Mouse (Mus musculus) limb, embryonic 14.5 days (tissue): ENCODE results near the gene Arhgef38. TPM values are rescaled to one million over a fixed set of nuclear protein-coding genes. Genes with fewer than 3 reads are reported as not detected.

Experiments used
- ATAC-seq: fragments of 200-750 bp; cut with Nextera tagmentation; 2 replicates; pipeline ENCODE4 v1.8.0; 2017; ENCODE audit warnings: low read depth, moderate number of reproducible peaks, moderate TSS enrichment; ENCODE audit not compliant: low FRiP score
- DNase-seq: peaks from one replicate; pipeline ENCODE4 v3.0.0-alpha.2; 2015; ENCODE audit warnings: low spot score
- H3K27ac ChIP-seq: fragments of 300-500 bp; sonication (generic); replicated peaks from 2 replicates; pipeline ENCODE4 v1.5.1; 2014; ENCODE audit warnings: low read depth, mild to moderate bottlenecking, low read length, moderate library complexity, mixed read lengths
- H3K27me3 ChIP-seq: fragments of 300-500 bp; sonication (generic); 2 replicates; pipeline ENCODE4 v1.6.1; 2014; ENCODE audit warnings: low read length, mixed read lengths; ENCODE audit not compliant: control insufficient read depth, insufficient read depth
- H3K36me3 ChIP-seq: fragments of 300-500 bp; sonication (generic); 2 replicates; pipeline ENCODE4 v1.6.1; 2014; ENCODE audit warnings: mild to moderate bottlenecking, low read length, moderate library complexity, mixed read lengths; ENCODE audit not compliant: control insufficient read depth, insufficient read depth
- H3K4me1 ChIP-seq: fragments of 300-500 bp; sonication (generic); 2 replicates; pipeline ENCODE4 v1.6.1; 2014; ENCODE audit warnings: antibody characterized with exemption, low read length, mixed read lengths; ENCODE audit not compliant: control insufficient read depth, insufficient read depth
- H3K4me2 ChIP-seq: fragments of 300-500 bp; sonication (generic); replicated peaks from 2 replicates; pipeline ENCODE4 v1.6.1; 2014; ENCODE audit warnings: low read depth, mild to moderate bottlenecking, low read length, moderate library complexity; ENCODE audit not compliant: severe bottlenecking
- H3K4me3 ChIP-seq: fragments of 300-500 bp; sonication (generic); replicated peaks from 2 replicates; pipeline ENCODE4 v1.5.1; 2014; ENCODE audit warnings: low read length
- H3K9ac ChIP-seq: fragments of 300-500 bp; sonication (generic); 2 replicates; pipeline ENCODE4 v1.6.1; 2014; ENCODE audit warnings: mild to moderate bottlenecking, low read depth, low read length, moderate library complexity; ENCODE audit not compliant: severe bottlenecking
- H3K9me3 ChIP-seq: fragments of 300-500 bp; sonication (generic); 2 replicates; pipeline ENCODE4 v1.6.1; 2016; ENCODE audit warnings: low read length; ENCODE audit not compliant: control insufficient read depth
- POLR2A ChIP-seq: fragments of 200-500 bp; IDR thresholded peaks from 2 replicates; pipeline ENCODE4 v1.8.0; 2012; ENCODE audit warnings: inconsistent platforms, mild to moderate bottlenecking, moderate library complexity, borderline replicate concordance; ENCODE audit not compliant: insufficient read depth, insufficient read length; ENCODE audit errors: extremely low read depth
- WGBS: fragments of 180-500 bp; shearing (Covaris S2); extraction: QIAGEN DNeasy Blood & Tissue Kit; methylation state at CpG from one replicate; pipeline ENCODE4 v1.1.7; 2014; 5-methylcytosine and 5-hydroxymethylcytosine counted together
- polyA plus RNA-seq, 2 experiments: library from polyadenylated mRNA; depleted of rRNA in 1 of 2; stranded (reverse) in 1 of 2; unstranded in 1 of 2; fragments of >200 nt; fragmentation: Nextera tagmentation in 1 of 2; extraction: Ambion mirVana in 1 of 2; gene quantifications; 2 replicates each; pipeline versions ENCODE4 v1.2.1 to v1.2.3; 2012 to 2014

The Arhgef38 gene
- polyA plus RNA-seq, 2 experiments = 0.01 to 0.04 TPM

DNA sequence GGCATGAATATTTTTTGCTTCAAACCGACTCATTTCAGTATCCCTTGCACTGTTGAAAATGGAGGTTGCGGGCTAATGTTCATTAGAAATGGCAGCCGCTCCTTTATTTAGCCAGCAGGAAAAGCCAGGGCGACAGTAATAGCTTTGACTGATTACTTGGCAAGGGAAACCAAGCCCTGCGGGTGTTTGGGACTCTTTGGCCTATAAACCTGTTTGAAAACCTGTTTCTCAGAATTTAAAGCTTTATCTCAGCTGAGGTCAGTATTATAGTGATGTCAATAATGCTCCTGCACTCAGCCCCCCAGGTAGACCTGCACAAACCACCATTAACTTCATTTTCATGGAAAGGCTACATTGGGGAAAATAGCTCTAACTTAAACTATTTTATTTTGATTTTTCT lies 76.5 kb downstream of the Arhgef38 start:
- no peak for ATAC-seq
- Histone ChIP-seq H3K4me3 (no peak overlapping the region), H3K4me1 (0 out of 2 replicates have a peak, but pooled peaks cover 5% of the 10 kb centered on the region), H3K9ac (no peak overlapping the region), H3K36me3 (no peaks in the 10 kb centered on the region), H3K27ac (no peak overlapping the region), H3K9me3 (no peaks in the 10 kb centered on the region), H3K4me2 (no peak overlapping the region), H3K27me3 (no peaks in the 10 kb centered on the region)
- WGBS = 28% methylated on average over 5 of the region's 5 CpGs
- no peak for TF ChIP-seq POLR2A
- DNase-seq = no peak

GRCm38 (mm10) chr3:133154683-133155082 lies 80.1 kb downstream of the Arhgef38 start:
- WGBS = 74% methylated on average over 8 of the region's 8 CpGs
- H3K27ac ChIP-seq = no peak overlapping the region
- no peaks in the 10 kb centered on the region for H3K9me3 ChIP-seq
- H3K4me2 ChIP-seq = no peak overlapping the region
- no peak overlapping the region for H3K4me3 ChIP-seq
- DNase-seq (no peak), ATAC-seq (no peak)
- TF ChIP-seq POLR2A = no peak
- 0 out of 2 replicates have a peak, but pooled peaks cover 3% of the 10 kb centered on the region for H3K4me1 ChIP-seq
- no peaks in the 10 kb centered on the region for H3K27me3 ChIP-seq
- no peak overlapping the region for H3K9ac ChIP-seq
- no peaks in the 10 kb centered on the region for H3K36me3 ChIP-seq

DNA sequence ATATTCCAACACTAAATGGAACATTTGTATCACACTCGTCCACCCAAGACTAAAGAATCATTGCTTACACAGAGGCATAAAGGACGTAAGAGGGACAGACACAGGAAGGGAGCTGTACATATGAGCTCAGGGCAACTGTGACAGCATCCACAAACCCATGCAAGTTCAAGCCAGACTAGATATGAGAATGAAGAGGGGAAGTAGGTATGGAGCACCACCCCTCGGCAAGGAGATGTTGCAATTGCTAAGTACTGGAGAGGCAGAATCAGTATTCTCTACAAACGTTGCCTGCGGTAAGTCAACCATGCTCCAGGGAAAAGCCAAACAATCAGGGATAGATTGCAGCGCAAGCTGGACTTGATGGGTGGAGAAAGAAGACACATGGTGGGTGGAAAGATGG lies 81.1 kb downstream of the Arhgef38 start:
- 86% methylated on average over 6 of the region's 6 CpGs for WGBS

GRCm38 (mm10) chr3:133152831-133153230 lies 81.9 kb downstream of the Arhgef38 start:
- Histone ChIP-seq H3K4me2 (no peak overlapping the region), H3K36me3 (no peaks in the 10 kb centered on the region), H3K9ac (no peak overlapping the region), H3K9me3 (no peaks in the 10 kb centered on the region), H3K4me1 (no peaks in the 10 kb centered on the region), H3K27me3 (no peaks in the 10 kb centered on the region), H3K4me3 (no peak overlapping the region), H3K27ac (no peak overlapping the region)
- ATAC-seq = no peak
- no peak for TF ChIP-seq POLR2A
- WGBS = 67% methylated on average over 1 of the region's 1 CpGs
- DNase-seq = no peak

More for the DNA sequence above, 81.1 kb downstream of the Arhgef38 start:
- H3K27ac ChIP-seq = no peak overlapping the region
- TF ChIP-seq POLR2A = no peak
- no peaks in the 10 kb centered on the region for H3K9me3 ChIP-seq
- no peaks in the 10 kb centered on the region for H3K36me3 ChIP-seq
- no peaks in the 10 kb centered on the region for H3K27me3 ChIP-seq
- ATAC-seq (no peak), DNase-seq (no peak)
- no peak overlapping the region for H3K9ac ChIP-seq
- H3K4me3 ChIP-seq = no peak overlapping the region
- 0 out of 2 replicates have a peak, but pooled peaks cover 3% of the 10 kb centered on the region for H3K4me1 ChIP-seq
- H3K4me2 ChIP-seq = no peak overlapping the region

GRCm38 (mm10) chr3:133151629-133152028 lies 83.1 kb downstream of the Arhgef38 start:
- H3K4me1 ChIP-seq = no peaks in the 10 kb centered on the region
- TF ChIP-seq POLR2A = no peak
- no peak overlapping the region for H3K4me2 ChIP-seq
- H3K9me3 ChIP-seq = no peaks in the 10 kb centered on the region
- 85% methylated on average over 6 of the region's 6 CpGs for WGBS
- H3K36me3 ChIP-seq = no peaks in the 10 kb centered on the region
- no peak overlapping the region for H3K9ac ChIP-seq
- DNase-seq = no peak
- no peak overlapping the region for H3K27ac ChIP-seq
- H3K27me3 ChIP-seq = no peaks in the 10 kb centered on the region
- no peak for ATAC-seq
- H3K4me3 ChIP-seq = no peak overlapping the region
